Mouse (Mus musculus): Measurements from ENCODE around the gene Cdcp1. TPM values are rescaled to one million over a fixed set of nuclear protein-coding genes. Genes with fewer than 3 reads are reported as not detected.

Cdcp1 gene
- polyA plus RNA-seq, 1 experiment from 2014 or later, result 0.11 TPM

- Histone ChIP-seq H3K9ac (replicated peaks) (no peak overlapping the region), H3K4me2 (replicated peaks) (no peak overlapping the region), H3K4me1 (peaks cover 9% of the 10 kb centered on the region; the same call in 1 of the 2 replicates), H3K9me3 (no peaks in the 10 kb centered on the region), H3K36me3 (no peaks in the 10 kb centered on the region), H3K27me3 (no peaks in the 10 kb centered on the region), H3K4me3 (no peak overlapping the region), H3K27ac (replicated peaks) (no peak overlapping the region)
- no peak for ATAC-seq (ENCODE audit: low FRiP score, low read depth)
- 84% methylated on average over 2 of the region's 2 CpGs for WGBS
These were observed 23.8 kb upstream of the Cdcp1 start for GRCm38 (mm10) chr9:123239651-123240050.

- Histone ChIP-seq H3K36me3 (no peaks in the 10 kb centered on the region), H3K27me3 (no peaks in the 10 kb centered on the region), H3K9ac (replicated peaks) (no peak overlapping the region), H3K4me3 (no peak overlapping the region), H3K27ac (replicated peaks) (no peak overlapping the region), H3K9me3 (no peaks in the 10 kb centered on the region), H3K4me1 (peaks cover 9% of the 10 kb centered on the region; the same call in 1 of the 2 replicates), H3K4me2 (replicated peaks) (no peak overlapping the region)
- 42% methylated on average over 4 of the region's 4 CpGs for WGBS
- no peak for ATAC-seq (ENCODE audit: low FRiP score, low read depth)
These were observed 22.6 kb upstream of the Cdcp1 start for GRCm38 (mm10) chr9:123238256-123239045.

GRCm38 (mm10) chr9:123237739-123238138 lies 21.9 kb upstream of the Cdcp1 start:
- Histone ChIP-seq H3K9me3 (no peaks in the 10 kb centered on the region), H3K4me3 (no peak overlapping the region), H3K27me3 (no peaks in the 10 kb centered on the region), H3K36me3 (no peaks in the 10 kb centered on the region), H3K9ac (replicated peaks) (no peak overlapping the region), H3K4me1 (peaks cover 9% of the 10 kb centered on the region; the same call in 1 of the 2 replicates), H3K27ac (replicated peaks) (no peak overlapping the region), H3K4me2 (replicated peaks) (no peak overlapping the region)
- no peak for ATAC-seq (ENCODE audit: low FRiP score, low read depth)
- WGBS, result 44% methylated on average over 2 of the region's 2 CpGs

- H3K27me3 ChIP-seq, result no peaks in the 10 kb centered on the region
- no peak overlapping the region for H3K27ac ChIP-seq (replicated peaks)
- H3K9me3 ChIP-seq, result no peaks in the 10 kb centered on the region
- 63% methylated on average over 3 of the region's 3 CpGs for WGBS
- no peak for ATAC-seq (ENCODE audit: low FRiP score, low read depth)
- H3K36me3 ChIP-seq, result no peaks in the 10 kb centered on the region
- H3K9ac ChIP-seq (replicated peaks), result no peak overlapping the region
- H3K4me2 ChIP-seq (replicated peaks), result no peak overlapping the region
- peaks cover 9% of the 10 kb centered on the region; the same call in 1 of the 2 replicates for H3K4me1 ChIP-seq
- H3K4me3 ChIP-seq, result no peak overlapping the region
These were observed 19.8 kb upstream of the Cdcp1 start for GRCm38 (mm10) chr9:123235621-123236020.

- Histone ChIP-seq H3K4me1 (no peaks in the 10 kb centered on the region), H3K4me2 (replicated peaks) (no peak overlapping the region), H3K27me3 (0 out of 2 replicates have a peak, but pooled peaks cover 1% of the 10 kb centered on the region), H3K36me3 (no peaks in the 10 kb centered on the region), H3K27ac (replicated peaks) (no peak overlapping the region), H3K4me3 (no peak overlapping the region), H3K9me3 (no peaks in the 10 kb centered on the region), H3K9ac (replicated peaks) (no peak overlapping the region)
- WGBS, result 76% methylated on average over 4 of the region's 4 CpGs
- ATAC-seq (ENCODE audit: low FRiP score, low read depth), result no peak
These were observed 14.0 kb upstream of the Cdcp1 start for GRCm38 (mm10) chr9:123229826-123230225.

- Histone ChIP-seq H3K4me1 (no peaks in the 10 kb centered on the region), H3K27me3 (peaks cover 5% of the 10 kb centered on the region; the same call in 1 of the 2 replicates), H3K4me3 (no peak overlapping the region), H3K9me3 (no peaks in the 10 kb centered on the region), H3K4me2 (replicated peaks) (no peak overlapping the region), H3K9ac (replicated peaks) (no peak overlapping the region), H3K36me3 (no peaks in the 10 kb centered on the region), H3K27ac (replicated peaks) (no peak overlapping the region)
- no peak for ATAC-seq (ENCODE audit: low FRiP score, low read depth)
These were observed 12.8 kb upstream of the Cdcp1 start for GRCm38 (mm10) chr9:123228671-123229070.

GRCm38 (mm10) chr9:123227106-123227750 lies 11.4 kb upstream of the Cdcp1 start:
- Histone ChIP-seq H3K36me3 (no peaks in the 10 kb centered on the region), H3K4me2 (replicated peaks) (no peak overlapping the region), H3K9ac (replicated peaks) (no peak overlapping the region), H3K27ac (replicated peaks) (no peak overlapping the region), H3K4me3 (no peak overlapping the region), H3K9me3 (no peaks in the 10 kb centered on the region), H3K4me1 (no peaks in the 10 kb centered on the region), H3K27me3 (peaks cover 5% of the 10 kb centered on the region; the same call in 1 of the 2 replicates)
- WGBS, result 75% methylated on average over 3 of the region's 3 CpGs
- ATAC-seq (ENCODE audit: low FRiP score, low read depth), result no peak

- H3K36me3 ChIP-seq, result no peaks in the 10 kb centered on the region
- H3K9ac ChIP-seq (replicated peaks), result no peak overlapping the region
- H3K4me1 ChIP-seq, result no peaks in the 10 kb centered on the region
- WGBS, result 74% methylated on average over 2 of the region's 2 CpGs
- H3K27me3 ChIP-seq, result peaks cover 5% of the 10 kb centered on the region; the same call in 1 of the 2 replicates
- no peak for ATAC-seq (ENCODE audit: low FRiP score, low read depth)
- H3K27ac ChIP-seq (replicated peaks), result no peak overlapping the region
- no peak overlapping the region for H3K4me3 ChIP-seq
- H3K9me3 ChIP-seq, result no peaks in the 10 kb centered on the region
- H3K4me2 ChIP-seq (replicated peaks), result no peak overlapping the region
These were observed 9.1 kb upstream of the Cdcp1 start for GRCm38 (mm10) chr9:123224863-123225431.

- Histone ChIP-seq H3K27me3 (peaks cover 23% of the 10 kb centered on the region), H3K4me2 (replicated peaks) (no peak overlapping the region)
- WGBS, result 50% methylated on average over 5 of the region's 5 CpGs
These were observed 4.0 kb upstream of the Cdcp1 start for GRCm38 (mm10) chr9:123219826-123220225.

GRCm38 (mm10) chr9:123213371-123213770 lies 2.5 kb downstream of the Cdcp1 start:
- peaks cover 5% of the 10 kb centered on the region; the same call in 1 of the 2 replicates for H3K4me1 ChIP-seq
- 80% methylated on average over 9 of the region's 9 CpGs for WGBS
- H3K27me3 ChIP-seq, result peaks cover 26% of the 10 kb centered on the region
- no peak overlapping the region for H3K9ac ChIP-seq (replicated peaks)
- H3K4me3 ChIP-seq, result no peak overlapping the region
- no peaks in the 10 kb centered on the region for H3K36me3 ChIP-seq
- H3K9me3 ChIP-seq, result no peaks in the 10 kb centered on the region
- no peak overlapping the region for H3K27ac ChIP-seq (replicated peaks)
- H3K4me2 ChIP-seq (replicated peaks), result no peak overlapping the region
- no peak for ATAC-seq (ENCODE audit: low FRiP score, low read depth)

More at GRCm38 (mm10) chr9:123219826-123220225, 4.0 kb upstream of the Cdcp1 start:
- no peak overlapping the region for H3K4me3 ChIP-seq
- H3K27ac ChIP-seq (replicated peaks), result no peak overlapping the region
- H3K9me3 ChIP-seq, result no peaks in the 10 kb centered on the region
- ATAC-seq (ENCODE audit: low FRiP score, low read depth), result no peak
- H3K36me3 ChIP-seq, result no peaks in the 10 kb centered on the region
- H3K9ac ChIP-seq (replicated peaks), result no peak overlapping the region
- H3K4me1 ChIP-seq, result peaks cover 5% of the 10 kb centered on the region; the same call in 1 of the 2 replicates

GRCm38 (mm10) chr9:123207895-123208294 lies 7.9 kb downstream of the Cdcp1 start:
- Histone ChIP-seq H3K9ac (replicated peaks) (no peak overlapping the region), H3K4me2 (replicated peaks) (no peak overlapping the region), H3K4me1 (no peaks in the 10 kb centered on the region), H3K27me3 (no peaks in the 10 kb centered on the region), H3K9me3 (no peaks in the 10 kb centered on the region), H3K36me3 (no peaks in the 10 kb centered on the region), H3K4me3 (no peak overlapping the region), H3K27ac (replicated peaks) (no peak overlapping the region)
- no peak for ATAC-seq (ENCODE audit: low FRiP score, low read depth)
- whole genome bisulfite sequencing, result 96% methylated on average over 1 of the region's 1 CpGs

GRCm38 (mm10) chr9:123206948-123207347 lies 8.9 kb downstream of the Cdcp1 start:
- Histone ChIP-seq H3K4me2 (replicated peaks) (no peak overlapping the region), H3K9me3 (no peaks in the 10 kb centered on the region), H3K4me3 (no peak overlapping the region), H3K4me1 (no peaks in the 10 kb centered on the region), H3K27ac (replicated peaks) (no peak overlapping the region), H3K36me3 (no peaks in the 10 kb centered on the region), H3K27me3 (no peaks in the 10 kb centered on the region), H3K9ac (replicated peaks) (no peak overlapping the region)
- WGBS, result 89% methylated on average over 2 of the region's 2 CpGs
- no peak for ATAC-seq (ENCODE audit: low FRiP score, low read depth)
